Mouse (Mus musculus) spleen, adult 2 months (tissue): ENCODE measurements around the gene Mrpl1.

Experiments
- CTCF ChIP-seq: fragments of 200-500 bp; IDR thresholded peaks from 2 replicates; pipeline ENCODE4 v1.5.1; 2011; ENCODE audit warnings: mild to moderate bottlenecking, inconsistent platforms; ENCODE audit not compliant: insufficient read depth, insufficient read length, insufficient replicate concordance; ENCODE audit errors: extremely low read depth
- POLR2A ChIP-seq: fragments of 200-500 bp; IDR thresholded peaks from 2 replicates; pipeline ENCODE4 v1.6.1; 2011; ENCODE audit warnings: low read depth, low read length, inconsistent platforms

DNA sequence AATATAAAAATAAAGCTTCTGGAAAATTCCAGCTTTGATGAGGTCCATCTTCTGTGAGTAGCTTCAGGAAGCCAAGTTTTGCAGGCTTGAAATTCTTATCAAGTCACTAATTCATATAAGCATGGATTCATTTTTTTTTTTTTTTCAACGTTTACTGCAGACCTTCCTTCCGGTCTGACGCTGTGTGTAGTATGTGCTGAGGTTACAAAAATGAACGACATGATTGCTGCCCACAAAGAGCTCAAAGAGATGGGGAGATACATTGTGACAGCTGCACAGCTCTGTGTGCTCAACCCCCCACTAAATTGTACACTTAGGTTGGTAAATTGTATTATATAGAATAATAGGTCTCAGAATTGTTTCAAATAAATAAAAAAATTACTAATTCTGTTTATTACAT is 750 bp upstream of the Mrpl1 start:
- TF ChIP-seq CTCF: no peak
- TF ChIP-seq POLR2A: no peak
